Mouse (Mus musculus) right cerebral cortex, postnatal 25 days (tissue): Measurements from ENCODE around the gene Mrpl12.

Experiments
- DNase-seq: peaks from one replicate; pipeline ENCODE4 v3.0.0; 2022

Mrpl12 gene

GRCm38 (mm10) chr11:120483448-120483934 is 922 bp upstream of the Mrpl12 start:
- no peak for DNase-seq

GRCm38 (mm10) chr11:120485251-120485650 is 838 bp downstream of the Mrpl12 start:
- DNase-seq, result no peak

GRCm38 (mm10) chr11:120488516-120488915 is 4.1 kb downstream of the Mrpl12 start:
- DNase-seq, result no peak

GRCm38 (mm10) chr11:120489054-120489761 is 4.8 kb downstream of the Mrpl12 start:
- peak; percentile 47 for DNase-seq

- DNase-seq, result no peak
Measured at GRCm38 (mm10) chr11:120490291-120491046, 6.1 kb downstream of the Mrpl12 start.

- peak; percentile 88 for DNase-seq
Measured at GRCm38 (mm10) chr11:120491317-120492023, 7.1 kb downstream of the Mrpl12 start, which contains the start of gene Slc25a10. Gene Slc25a10 (plus strand): TSS chr11:120491840.

GRCm38 (mm10) chr11:120492024-120492877 is 7.8 kb downstream of the Mrpl12 start:
- DNase-seq, result no peak

GRCm38 (mm10) chr11:120492878-120493203 is 8.4 kb downstream of the Mrpl12 start:
- DNase-seq, result no peak

- DNase-seq, result no peak
Measured at GRCm38 (mm10) chr11:120493351-120493750, 8.9 kb downstream of the Mrpl12 start.

GRCm38 (mm10) chr11:120493911-120494310 is 9.5 kb downstream of the Mrpl12 start:
- no peak for DNase-seq

- no peak for DNase-seq
Measured at GRCm38 (mm10) chr11:120497436-120497835, 13.0 kb downstream of the Mrpl12 start.

- no peak for DNase-seq
Measured at GRCm38 (mm10) chr11:120498226-120498625, 13.8 kb downstream of the Mrpl12 start.

GRCm38 (mm10) chr11:120498891-120499290 is 14.5 kb downstream of the Mrpl12 start:
- DNase-seq, result no peak

- no peak for DNase-seq
Measured at GRCm38 (mm10) chr11:120499894-120500293, 15.5 kb downstream of the Mrpl12 start.

GRCm38 (mm10) chr11:120500357-120500756 is 15.9 kb downstream of the Mrpl12 start:
- DNase-seq, result no peak

- no peak for DNase-seq
Measured at GRCm38 (mm10) chr11:120501018-120501417, 16.6 kb downstream of the Mrpl12 start.

GRCm38 (mm10) chr11:120501701-120502100 is 17.3 kb downstream of the Mrpl12 start:
- no peak for DNase-seq

GRCm38 (mm10) chr11:120505661-120506060 is 21.2 kb downstream of the Mrpl12 start:
- no peak for DNase-seq

- DNase-seq, result no peak
Measured at GRCm38 (mm10) chr11:120506899-120507298, 22.5 kb downstream of the Mrpl12 start.

GRCm38 (mm10) chr11:120507611-120508289 is 23.3 kb downstream of the Mrpl12 start:
- no peak for DNase-seq

- DNase-seq, result no peak
Measured at GRCm38 (mm10) chr11:120508290-120508870, 24.0 kb downstream of the Mrpl12 start.

GRCm38 (mm10) chr11:120509940-120510339 is 25.5 kb downstream of the Mrpl12 start:
- no peak for DNase-seq
